Mouse (Mus musculus): ENCODE measurements at regions not wholly inside any gene's neighbourhood (a gene's known extent, or its start where the extent isn't known, plus 50 kb on each side); places are given as distances from the start of the nearest gene placed in this dataset.

DNA sequence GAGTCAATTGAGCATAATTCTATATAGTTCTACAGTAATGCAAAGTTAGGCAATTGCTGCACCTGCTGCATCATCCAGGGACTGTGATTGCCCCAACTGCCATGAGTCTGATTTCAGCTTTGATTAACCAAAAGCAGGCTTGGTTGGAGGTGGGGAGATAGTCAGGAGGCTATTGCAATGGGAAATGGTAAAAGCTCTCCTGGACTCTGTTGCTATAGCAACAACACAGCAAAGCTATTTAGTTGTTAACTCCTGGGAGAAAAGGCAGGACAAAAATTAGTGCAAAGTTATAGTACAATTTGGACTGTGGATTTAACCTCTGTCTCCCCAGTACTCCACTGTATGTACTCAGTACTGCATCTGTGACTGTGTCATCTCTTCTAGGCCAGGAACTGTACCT lies 51.7 kb upstream of the Rasgrf1 start:
- no peak for DNase-seq (ENCODE audit: extremely low spot score)

DNA sequence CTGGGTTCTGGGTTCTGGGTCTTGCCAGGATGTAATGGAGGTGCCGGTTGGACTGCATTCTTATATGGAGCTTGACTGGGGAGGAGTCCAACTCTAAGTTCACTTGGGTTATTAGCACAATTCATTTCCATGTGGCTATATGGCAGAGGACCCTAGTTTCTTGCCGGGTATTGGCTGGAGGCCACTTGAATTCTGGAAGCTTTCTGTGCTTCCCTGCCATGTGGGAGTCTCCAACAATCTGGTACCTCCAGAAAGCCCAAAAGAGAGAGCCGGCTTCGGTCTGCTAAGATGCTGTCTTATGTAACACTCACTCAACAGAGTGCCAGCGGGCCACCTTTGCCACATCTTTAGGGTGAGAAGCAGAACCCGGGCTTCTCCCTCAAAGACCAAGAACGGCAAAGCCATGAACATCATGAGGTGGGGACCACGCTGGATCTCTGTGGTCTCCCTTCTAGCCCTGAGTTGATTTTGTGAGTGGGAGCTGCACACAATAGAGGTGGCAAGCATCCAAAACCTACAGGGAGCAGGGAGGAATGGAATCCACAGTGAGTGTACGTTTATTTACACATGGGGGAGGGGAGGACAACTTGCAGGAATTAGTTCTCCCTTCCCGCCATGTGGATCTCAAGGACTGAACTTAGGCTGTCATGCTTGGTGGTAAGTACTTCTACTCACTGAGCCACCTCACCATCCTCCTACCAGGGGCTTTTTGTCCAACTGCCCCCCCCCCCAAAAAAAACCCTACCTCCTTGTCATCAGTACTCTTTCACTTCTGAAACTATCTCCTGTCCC lies 59.0 kb upstream of the Rasgrf1 start:
- no peak for DNase-seq (ENCODE audit: extremely low spot score)

DNA sequence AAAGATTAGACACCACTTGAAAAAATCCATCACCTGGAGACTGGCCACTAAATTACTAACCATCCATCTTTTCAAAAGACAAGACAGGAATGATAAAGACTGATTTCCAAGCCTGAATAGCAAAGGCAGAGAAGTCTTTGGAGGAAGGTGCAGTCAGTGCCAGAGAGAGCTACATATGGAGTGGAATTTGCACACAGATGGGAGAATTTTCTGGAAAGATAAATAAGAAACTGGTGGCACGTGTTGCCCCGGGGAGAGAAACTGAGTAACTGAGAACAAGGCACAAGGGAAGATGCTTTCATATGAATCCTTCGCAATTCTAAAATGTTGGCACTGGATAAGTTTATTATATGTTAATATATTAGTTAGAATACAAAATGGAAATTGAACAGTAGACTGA lies 59.8 kb upstream of the Rasgrf1 start:
- DNase-seq (ENCODE audit: extremely low spot score) = no peak

DNA sequence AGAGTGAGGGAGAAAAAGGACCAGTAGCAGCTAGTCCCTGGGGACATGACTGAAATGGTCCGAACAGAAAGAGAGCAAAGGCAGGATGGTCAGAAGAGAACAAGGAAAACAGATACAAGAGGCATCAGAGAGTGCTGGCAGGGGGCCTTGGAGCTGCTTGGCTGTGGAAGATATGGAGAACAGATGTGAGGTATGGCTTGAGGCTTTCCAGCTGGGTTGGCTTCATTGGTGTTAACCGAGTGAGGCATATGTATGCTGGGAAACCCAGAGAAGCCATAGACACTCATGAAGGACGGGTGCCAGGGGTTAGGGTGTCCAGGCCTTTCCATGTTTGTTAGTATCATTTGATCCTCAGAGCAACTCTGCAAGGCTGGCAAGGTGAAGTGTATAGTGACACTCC lies 61.1 kb upstream of the Rasgrf1 start:
- no peak for DNase-seq (ENCODE audit: extremely low spot score)

DNA sequence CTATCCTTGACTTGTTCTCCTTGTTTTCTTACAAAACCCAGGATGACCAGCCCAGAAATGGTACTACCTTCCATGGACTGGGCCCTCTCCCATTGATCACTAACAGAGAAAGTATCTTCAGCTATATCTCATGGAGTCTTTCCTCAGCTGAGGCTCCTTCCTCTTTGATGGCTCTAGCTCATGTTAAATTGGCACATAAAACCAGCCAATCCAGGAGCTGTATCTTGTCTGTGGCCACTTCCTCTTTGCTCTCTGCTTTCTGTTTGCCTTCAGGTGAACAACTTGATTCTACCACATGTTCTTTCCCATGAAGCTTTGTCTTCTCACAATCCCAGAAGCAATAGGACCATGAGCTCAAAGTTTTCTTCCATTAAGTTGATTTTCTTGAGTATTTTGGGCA lies 62.7 kb upstream of the Rasgrf1 start:
- no peak for DNase-seq (ENCODE audit: extremely low spot score)

DNA sequence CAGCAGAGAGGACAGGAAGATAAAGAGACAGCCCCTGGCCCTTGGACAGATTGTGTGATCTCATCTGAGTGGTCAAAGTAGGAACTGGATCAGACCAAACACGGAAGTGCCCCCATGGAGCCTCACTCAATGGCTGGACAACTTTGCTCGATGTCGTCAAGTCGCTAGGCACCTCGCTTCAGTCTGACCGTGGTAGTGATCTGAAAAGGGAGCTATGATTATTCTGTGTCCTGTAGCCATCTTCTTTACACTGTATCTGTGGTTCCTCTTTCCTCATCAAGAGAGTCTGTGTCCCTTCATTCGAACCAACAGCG lies 67.0 kb upstream of the Rasgrf1 start:
- DNase-seq (ENCODE audit: extremely low spot score) = no peak

DNA sequence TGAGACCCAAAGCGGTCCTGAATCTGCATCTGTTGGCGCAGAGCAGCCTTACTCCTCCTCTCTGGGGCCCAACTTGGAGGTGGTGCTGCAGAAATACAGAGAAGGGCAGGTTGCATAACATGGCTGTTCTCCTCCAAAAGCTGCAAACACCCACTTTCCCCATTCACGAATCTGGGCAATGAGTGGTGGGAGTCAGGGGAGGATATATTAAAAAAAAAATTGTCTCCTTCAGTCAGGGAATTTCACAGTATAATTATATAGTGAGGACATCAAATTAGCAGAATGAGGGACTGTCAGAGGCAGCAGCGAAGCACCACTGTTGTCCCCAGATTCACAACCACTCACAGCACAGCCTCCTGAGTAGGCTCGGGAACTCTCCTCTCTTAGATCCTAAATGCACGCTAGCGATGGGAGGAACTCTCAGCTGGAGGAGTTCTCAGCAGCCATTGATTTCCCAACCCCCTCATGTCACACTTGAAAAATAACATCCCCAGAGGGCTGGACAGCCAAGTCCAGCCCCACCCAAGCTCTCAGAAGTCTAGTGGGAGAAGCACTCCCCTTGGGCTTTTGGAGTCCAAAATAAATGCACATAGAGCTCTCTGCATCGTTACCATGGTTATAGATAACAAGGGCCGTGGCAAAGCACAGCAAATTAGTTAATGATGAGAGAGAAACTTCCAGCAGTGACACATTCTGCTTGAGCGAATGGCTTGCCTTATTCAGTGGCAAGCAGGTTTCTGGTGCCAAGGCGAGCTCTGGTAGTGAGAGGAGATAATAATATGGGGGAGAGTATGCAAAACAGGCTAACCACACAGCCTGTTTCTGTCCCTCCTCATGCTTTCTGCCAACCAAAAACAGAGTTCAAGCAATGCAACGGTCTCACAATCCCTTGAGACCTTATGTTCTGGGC lies 67.6 kb upstream of the Rasgrf1 start:
- no peak for DNase-seq (ENCODE audit: extremely low spot score)

DNA sequence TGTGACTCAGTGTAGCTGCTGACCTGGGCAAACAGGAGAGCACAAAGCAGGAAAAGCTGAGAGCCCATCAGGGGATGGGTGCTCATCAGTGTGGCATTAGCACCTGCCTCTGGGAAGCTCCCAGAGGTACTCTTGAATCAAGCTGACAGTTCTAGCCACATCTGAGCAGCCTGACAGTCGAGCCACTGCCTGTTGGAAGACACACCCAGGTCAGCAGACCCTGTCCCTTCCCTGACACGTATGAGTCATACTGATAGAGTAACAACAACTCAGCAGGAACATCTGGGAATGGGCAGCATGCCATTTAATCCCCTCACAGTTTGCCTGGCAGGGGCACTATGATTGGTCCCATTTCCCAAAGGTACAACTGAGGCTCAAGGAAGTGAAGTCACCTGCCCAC lies 68.3 kb upstream of the Rasgrf1 start:
- DNase-seq (ENCODE audit: extremely low spot score) = no peak

DNA sequence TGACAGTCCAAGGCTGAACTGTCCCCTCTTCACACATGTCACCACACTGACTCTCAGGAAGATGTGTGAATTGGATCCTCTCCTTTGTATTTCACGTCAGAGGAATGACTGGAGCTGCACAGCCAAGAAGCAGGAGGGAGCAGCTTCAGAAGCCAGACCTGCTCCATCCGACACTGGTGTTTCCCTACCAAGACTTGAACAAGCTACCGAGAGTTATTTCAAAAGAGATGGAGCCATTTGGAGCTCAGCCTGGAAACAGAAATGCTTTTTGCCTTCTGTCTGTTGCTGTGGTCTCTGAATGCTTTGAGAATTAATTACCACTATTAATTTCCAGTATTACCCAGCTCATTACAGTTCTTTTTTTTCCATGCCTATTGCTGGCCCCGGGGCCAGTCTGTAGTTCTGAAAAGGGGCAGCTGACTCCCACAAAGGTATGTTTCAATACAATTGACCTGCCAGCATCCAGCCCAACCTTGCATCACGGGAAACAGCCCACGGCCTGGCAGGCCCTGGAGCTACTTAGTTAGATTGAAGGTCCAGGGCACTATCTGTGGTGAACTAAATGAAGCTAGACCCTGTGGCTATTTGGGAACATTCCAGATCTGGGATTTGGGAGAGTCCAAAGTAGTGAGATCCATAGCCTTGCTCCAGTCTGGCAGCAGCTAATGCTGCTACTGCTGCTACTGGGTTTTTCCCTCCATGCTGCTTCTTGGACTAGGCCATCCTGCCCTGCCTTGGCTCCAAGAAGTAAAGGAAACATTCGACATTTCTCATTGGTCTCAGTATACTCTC lies 73.1 kb upstream of the Rasgrf1 start:
- DNase-seq (ENCODE audit: extremely low spot score) = no peak

DNA sequence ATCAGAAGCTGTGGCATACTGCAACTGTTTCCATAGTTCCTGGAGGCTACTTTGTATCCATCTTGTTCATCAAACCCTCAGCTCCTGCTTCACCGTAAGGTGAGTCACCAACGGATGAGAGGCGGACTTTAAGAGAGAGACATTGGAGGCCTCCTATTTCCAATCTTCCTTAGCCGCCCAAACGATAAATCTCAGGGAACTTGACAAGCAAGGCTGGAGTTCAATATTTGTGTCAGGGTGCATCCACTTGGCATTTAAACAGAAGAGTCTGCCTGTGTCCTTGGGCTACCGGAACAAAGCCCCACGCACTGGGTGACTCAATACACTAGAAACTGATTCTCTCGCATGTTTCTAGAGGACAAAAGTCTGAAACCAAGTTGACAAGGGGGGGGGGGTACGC lies 76.1 kb upstream of the Rasgrf1 start:
- DNase-seq (ENCODE audit: extremely low spot score) = no peak

DNA sequence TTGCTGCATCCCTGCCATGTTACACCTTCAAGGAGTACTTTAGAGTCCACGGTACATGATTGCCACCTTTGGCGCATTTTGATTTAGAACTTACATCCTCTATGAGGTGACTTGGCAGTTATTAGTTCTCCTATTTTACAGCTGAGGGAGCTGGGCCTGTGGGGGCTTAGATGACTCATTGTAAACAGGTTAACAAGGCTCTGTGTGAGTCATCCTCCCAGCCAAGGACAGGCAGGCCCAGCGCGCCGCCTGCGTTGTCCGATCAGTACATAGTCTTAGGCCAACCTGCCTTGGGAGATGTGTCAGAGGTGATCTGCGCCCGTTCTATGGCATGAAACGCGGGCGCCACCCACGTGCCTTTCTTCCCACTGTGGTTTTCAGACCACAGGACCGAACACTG lies 77.9 kb upstream of the Rasgrf1 start:
- no peak for DNase-seq (ENCODE audit: extremely low spot score)

DNA sequence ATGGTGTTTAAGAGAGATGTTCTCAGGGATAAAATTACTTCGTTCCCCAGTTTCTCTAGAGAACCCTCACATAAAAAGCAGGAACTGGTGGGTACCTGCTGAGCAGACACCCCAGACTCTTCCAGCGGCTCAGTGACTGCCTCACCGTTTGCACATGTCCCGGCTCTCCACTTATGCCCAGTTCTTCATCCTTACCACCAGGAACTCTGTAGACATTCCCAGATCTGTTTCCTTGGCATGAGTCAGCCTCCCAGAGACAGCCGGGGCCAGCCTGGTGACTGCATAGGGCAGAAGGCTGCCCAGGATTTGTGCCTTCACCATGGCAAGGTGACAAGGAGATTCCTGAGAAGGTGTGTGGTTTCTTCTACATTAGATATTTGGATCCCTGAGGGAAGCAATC lies 81.6 kb upstream of the Rasgrf1 start:
- DNase-seq (ENCODE audit: extremely low spot score) = no peak

DNA sequence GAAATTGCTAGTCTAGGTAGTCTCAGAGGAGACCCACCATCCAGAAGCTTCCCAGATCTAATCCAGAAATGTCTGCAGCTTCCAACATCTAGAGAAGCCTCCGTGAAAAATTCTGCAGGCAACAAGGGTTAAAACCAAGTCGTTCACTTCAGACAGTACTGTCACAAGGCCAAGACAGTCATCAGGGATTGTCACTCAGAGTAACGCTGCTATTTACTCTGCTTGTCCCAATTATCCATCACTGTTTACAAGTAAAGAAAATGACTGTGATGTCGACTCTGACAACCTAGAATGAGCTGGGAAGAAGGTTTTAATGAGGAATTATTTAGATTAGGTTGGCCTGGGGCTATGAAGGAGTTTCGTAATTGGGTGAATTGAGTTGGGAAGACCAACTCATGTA lies 82.1 kb upstream of the Rasgrf1 start:
- no peak for DNase-seq (ENCODE audit: extremely low spot score)

DNA sequence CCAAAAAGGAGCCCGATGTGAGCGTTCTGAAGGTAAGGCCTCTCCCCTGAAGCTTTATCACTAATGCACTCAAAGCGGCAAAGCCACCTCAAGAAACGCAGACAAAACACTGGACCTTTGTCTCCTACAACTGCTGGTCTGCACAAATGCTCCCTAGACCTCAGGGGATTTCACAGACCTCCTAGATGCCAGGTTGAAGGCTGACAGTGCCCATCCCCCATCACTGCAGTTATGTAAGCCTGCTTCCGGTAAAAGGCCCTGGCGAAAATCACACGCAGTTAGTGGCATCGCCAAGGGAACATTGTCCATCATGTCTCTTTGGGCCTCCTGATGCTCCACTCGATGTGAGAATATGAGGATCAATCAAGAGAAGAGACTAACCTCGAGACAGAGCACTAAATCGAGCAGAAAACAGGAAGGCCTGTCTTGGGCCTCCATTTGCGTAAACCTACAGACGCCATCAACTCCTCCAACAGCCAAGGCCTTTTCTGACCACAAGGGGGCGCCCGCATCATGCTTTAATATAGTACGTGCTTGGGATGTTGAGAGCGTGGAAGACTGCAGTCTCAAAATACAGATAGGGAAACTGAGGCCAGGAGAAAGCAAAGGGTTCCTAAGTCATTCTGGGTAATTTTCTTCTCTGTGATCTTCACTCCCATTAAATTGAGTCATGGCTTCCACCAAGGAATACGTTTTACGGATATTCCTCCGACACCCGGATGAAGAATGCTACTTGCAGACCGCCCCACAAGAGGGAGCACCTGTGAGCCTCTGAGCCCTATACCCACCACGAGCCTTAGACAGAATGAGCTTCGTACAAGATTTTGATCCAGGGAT lies 82.8 kb upstream of the Rasgrf1 start:
- peak; percentile 88 for DNase-seq (ENCODE audit: extremely low spot score)

DNA sequence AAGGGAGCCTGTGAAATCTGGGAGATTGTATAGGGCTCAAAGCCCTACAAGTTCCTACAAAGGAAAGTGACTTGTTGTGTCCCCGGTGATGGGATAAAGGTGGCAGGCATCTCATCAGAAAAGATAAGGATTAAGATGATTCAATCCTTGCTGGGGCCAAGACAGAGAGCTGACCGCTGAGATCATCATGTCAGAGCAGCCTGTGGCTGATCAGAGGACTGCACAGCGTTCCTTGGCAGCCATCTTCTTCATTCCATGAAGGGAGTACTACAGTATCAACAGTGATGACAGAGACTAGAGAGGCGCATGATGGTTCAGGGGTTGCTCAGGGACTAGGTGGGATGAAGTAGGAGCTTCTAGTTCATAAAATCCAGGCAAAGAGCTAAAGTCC lies 83.6 kb upstream of the Ankrd34c start:
- no peak for DNase-seq (ENCODE audit: extremely low spot score)

DNA sequence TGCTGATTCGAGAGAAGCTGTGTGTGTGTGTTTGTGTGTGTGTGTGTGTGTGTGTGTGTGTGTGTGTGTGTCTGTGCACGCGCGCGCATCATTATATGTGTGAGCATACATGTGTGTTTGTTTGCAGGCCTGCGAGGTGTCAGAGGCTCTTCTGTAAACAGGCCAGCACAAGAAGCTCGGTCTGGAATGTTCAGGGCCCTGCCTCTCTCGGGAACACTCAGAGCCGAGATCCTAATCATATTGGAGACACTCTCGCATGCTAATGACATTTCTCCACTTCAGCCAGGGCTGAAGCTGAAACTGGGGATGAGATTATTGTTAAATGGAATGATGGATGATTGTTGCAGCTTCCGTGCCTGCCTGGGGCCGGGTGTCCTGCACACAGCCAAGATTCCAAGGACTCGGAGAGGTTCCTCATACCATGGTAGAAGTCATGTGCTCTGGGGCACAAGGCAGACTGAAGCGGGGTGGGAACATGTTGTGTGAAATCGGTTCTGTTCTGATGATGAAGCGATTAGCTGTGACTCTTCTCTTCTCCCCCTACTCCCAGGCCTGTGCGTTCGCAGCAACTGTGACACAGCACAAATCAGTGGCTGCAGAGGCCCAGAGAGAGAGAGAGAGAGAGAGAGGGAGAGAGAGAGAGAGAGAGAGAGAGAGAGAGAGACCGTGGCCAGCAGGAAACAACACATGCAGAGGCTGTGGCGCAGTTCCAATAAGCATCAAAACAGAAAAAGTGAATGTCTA lies 83.0 kb upstream of the Ankrd34c start:
- no peak for DNase-seq (ENCODE audit: extremely low spot score)

DNA sequence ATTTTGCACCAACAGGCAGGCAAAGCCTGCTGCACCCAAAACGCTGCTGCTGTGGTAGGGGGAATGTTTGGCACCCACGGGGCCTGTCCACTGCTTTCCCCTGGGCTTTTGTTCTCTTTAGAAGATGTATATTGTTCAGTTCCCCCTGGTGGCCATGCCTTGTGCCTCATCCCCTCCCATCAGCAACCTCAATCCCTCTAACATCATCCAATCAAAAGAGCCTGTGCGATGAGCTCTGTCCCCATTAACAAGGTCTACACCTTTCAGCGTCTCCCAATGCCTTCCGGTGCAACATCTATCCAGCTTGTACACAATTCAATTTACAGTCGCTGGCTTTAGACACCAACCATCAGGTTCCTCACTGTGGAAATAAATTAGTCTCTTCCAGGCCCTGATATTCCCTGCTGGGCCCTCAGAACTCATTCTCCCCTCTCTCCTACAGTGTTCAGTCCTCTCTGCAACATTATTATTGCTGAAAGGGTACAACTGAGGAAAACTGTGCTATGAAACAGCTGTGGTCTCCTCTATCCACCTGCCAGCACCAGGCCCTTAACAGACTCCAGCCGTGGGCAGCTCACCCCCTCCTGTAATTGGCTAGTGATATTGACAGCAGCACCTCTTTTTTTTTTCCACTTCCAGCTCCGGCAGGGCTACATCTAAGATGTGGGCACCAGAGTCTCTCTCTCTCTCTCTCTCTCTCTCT lies 75.5 kb upstream of the Ankrd34c start:
- no peak for DNase-seq (ENCODE audit: extremely low spot score)

DNA sequence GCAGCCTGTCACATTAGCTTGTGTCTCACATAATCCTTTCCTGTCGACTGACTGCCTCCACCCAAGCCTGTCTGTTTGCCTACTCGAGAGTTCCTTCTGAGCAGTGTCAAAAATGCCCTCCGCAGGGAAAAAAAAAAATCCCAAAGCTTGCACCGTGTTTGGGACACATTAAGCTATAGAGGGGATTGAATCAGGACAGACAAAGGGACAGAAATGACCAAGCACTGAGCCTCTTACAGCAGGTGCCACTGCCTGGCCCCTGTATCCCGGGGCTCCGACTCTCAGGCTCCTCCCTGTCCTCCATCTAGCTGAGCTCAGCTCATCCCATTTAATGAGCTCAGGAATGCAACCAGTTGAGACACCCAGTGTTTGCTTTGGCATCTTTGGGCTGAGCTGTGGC lies 69.1 kb upstream of the Ankrd34c start:
- DNase-seq (ENCODE audit: extremely low spot score) = no peak

DNA sequence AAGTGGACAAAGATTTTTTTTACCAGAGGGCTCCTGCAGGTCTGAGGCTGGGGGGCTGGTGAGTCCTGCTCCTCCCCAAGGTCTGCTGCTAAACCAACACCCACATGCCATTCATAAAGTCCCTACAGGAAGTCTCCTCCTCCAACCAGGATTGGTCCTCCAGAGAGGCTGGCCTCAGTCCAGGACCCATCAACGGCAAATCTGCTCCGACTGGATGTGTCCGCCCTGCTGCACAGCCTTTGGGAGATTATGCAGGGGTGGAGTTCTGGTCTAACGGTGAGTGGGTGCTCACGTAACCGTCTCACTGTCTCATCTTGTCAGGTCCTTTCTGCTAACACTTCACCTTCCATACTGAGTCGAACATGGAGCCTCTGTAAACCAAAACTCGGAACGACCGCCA lies 64.4 kb upstream of the Ankrd34c start:
- DNase-seq (ENCODE audit: extremely low spot score) = no peak

DNA sequence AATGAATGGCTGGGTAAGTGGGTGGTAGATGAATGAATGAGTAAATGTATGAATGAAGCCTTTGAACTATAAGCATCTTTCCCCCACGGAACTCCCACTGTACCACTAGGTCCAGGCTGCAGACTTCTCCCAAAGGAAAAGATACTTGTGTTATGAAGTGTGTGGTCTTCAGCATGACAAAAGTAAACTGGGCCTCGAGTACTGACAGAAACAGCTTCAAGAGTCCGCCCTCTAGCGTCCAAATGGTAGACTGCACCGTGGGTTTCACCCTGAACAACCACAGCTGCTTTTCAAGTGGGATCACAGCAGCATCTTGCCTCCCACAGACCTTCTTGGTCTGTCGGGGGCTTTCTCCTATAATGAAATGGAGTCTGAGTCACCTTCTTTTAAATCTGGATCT lies 54.7 kb upstream of the Ankrd34c start:
- DNase-seq (ENCODE audit: extremely low spot score) = peak; percentile 55
